In genomic region chr8:121181285-121181884, GRCm38 (mm10) we compare ENCODE assay signal across 10 mouse cellular contexts. TPM values are rescaled to one million over a fixed set of nuclear protein-coding genes. Genes with fewer than 3 reads are reported as not detected.
DNase-seq lines count a peak whose midpoint lies in the region; ATAC-seq and TF ChIP-seq lines count a peak whose summit lies in the region.
"Had no signal": no experiment of that assay in that cellular context is flagged by ENCODE, and none has a peak within 500 bp of the region (broad histone marks: within the 10 kb centered on the region; RNA-seq: fewer than 3 reads in every experiment).

No protein-coding gene starts in this region.

- peak; percentile 40; the same call in 1 of the 2 replicates for ATAC-seq in lung, embryonic 14.5 days (ENCODE audit: insufficient read depth)
- ATAC-seq in forebrain, embryonic 16.5 days, result 0 out of 2 replicates have a peak, but pooled peaks have one; percentile 15
- ATAC-seq in neural tube, embryonic 15.5 days (ENCODE audit: low FRiP score), result no peak

- intact Hi-C loops in heart, postnatal 36 days (cut with DNase I), result no loop called here

- no peak overlapping the region for H3K4me3 ChIP-seq in lung, embryonic 14.5 days (ENCODE audit: low read depth, low read length)
- no peak overlapping the region for H3K4me3 ChIP-seq in forebrain, embryonic 16.5 days (replicated peaks; ENCODE audit: low read length)
- no peak overlapping the region for H3K4me3 ChIP-seq in neural tube, embryonic 15.5 days (replicated peaks)

- TF ChIP-seq CTCF in lung, embryonic 14.5 days (IDR thresholded peaks at IDR 0.05; ENCODE audit: low read depth), result no peak

- peaks cover 4% of the 10 kb centered on the region; the same call in 1 of the 2 replicates for H3K4me1 ChIP-seq in lung, embryonic 14.5 days (ENCODE audit: insufficient read depth)
- peaks cover 9% of the 10 kb centered on the region for H3K4me1 ChIP-seq in forebrain, embryonic 16.5 days (replicated peaks; ENCODE audit: control insufficient read depth, insufficient read depth, low read length)
- peaks cover 15% of the 10 kb centered on the region for H3K4me1 ChIP-seq in neural tube, embryonic 15.5 days

- H3K36me3 ChIP-seq in lung, embryonic 14.5 days (ENCODE audit: insufficient read depth), result no peaks in the 10 kb centered on the region
- H3K36me3 ChIP-seq in forebrain, embryonic 16.5 days (ENCODE audit: control insufficient read depth, insufficient read depth), result no peaks in the 10 kb centered on the region
- no peaks in the 10 kb centered on the region for H3K36me3 ChIP-seq in neural tube, embryonic 15.5 days

- WGBS in lung, embryonic 14.5 days, result 50% methylated on average over 10 of the region's 10 CpGs
- 73% methylated on average over 10 of the region's 10 CpGs for WGBS in forebrain, embryonic 16.5 days
- 42% methylated on average over 10 of the region's 10 CpGs for WGBS in neural tube, embryonic 15.5 days

- H3K27me3 ChIP-seq in lung, embryonic 14.5 days (ENCODE audit: insufficient read depth, low read length), result no peaks in the 10 kb centered on the region
- no peaks in the 10 kb centered on the region for H3K27me3 ChIP-seq in forebrain, embryonic 16.5 days (replicated peaks; ENCODE audit: control insufficient read depth, insufficient read depth, low read length)
- H3K27me3 ChIP-seq in neural tube, embryonic 15.5 days (replicated peaks), result peaks cover 7% of the 10 kb centered on the region

- peak overlapping the region; percentile 13; the same call in 1 of the 2 replicates for H3K4me2 ChIP-seq in lung, embryonic 14.5 days
- H3K4me2 ChIP-seq in forebrain, embryonic 16.5 days (ENCODE audit: low read length), result no peak overlapping the region
- peak overlapping the region; percentile 30; the same call in 1 of the 2 replicates for H3K4me2 ChIP-seq in neural tube, embryonic 15.5 days

- no peaks in the 10 kb centered on the region for H3K9me3 ChIP-seq in lung, embryonic 14.5 days (ENCODE audit: low read depth, low read length)
- no peaks in the 10 kb centered on the region for H3K9me3 ChIP-seq in forebrain, embryonic 16.5 days (ENCODE audit: control insufficient read depth, low read length)
- H3K9me3 ChIP-seq in neural tube, embryonic 15.5 days (replicated peaks), result no peaks in the 10 kb centered on the region

- no peak overlapping the region for H3K9ac ChIP-seq in lung, embryonic 14.5 days
- H3K9ac ChIP-seq in forebrain, embryonic 16.5 days (replicated peaks; ENCODE audit: low read depth, low read length), result no peak overlapping the region
- H3K9ac ChIP-seq in neural tube, embryonic 15.5 days (replicated peaks), result no peak overlapping the region

- H3K27ac ChIP-seq in lung, embryonic 14.5 days (ENCODE audit: low read depth), result peak overlapping the region; percentile 56; the same call in 1 of the 2 replicates
- H3K27ac ChIP-seq in forebrain, embryonic 16.5 days (ENCODE audit: low read length), result peak overlapping the region; percentile 31; the same call in 1 of the 2 replicates
- no peak overlapping the region for H3K27ac ChIP-seq in neural tube, embryonic 15.5 days (replicated peaks)

- peak; percentile 74 for DNase-seq in lung, embryonic 14.5 days
- no peak for DNase-seq in lung, postnatal 25 days (ENCODE audit: low spot score)
- DNase-seq in heart, postnatal 36 days, result peak; percentile 42 to 53
- no peak for DNase-seq in right cerebral cortex, adult 18-20 months
- DNase-seq in layer of hippocampus, postnatal 25 days (ENCODE audit: extremely low spot score in 1 of 2, low spot score in 1 of 2), result no peak
- DNase-seq: adrenal gland, postnatal 25 days; thymus, postnatal 4 days had no signal

RNA-seq across cellular contexts. Expression of gene Foxl1, which starts 53.6 kb away (rescaled TPM):
- 6.8 and 7.9 TPM in 2 replicates for polyA plus RNA-seq in lung, embryonic 14.5 days (2014; fragmentation: Nextera tagmentation; extraction: Ambion mirVana)
- polyA plus RNA-seq in forebrain, embryonic 16.5 days (2015; fragmentation: Nextera tagmentation; extraction: Ambion mirVana), result 0.15 TPM in 1 of 2 replicates, not detected in the other
- total RNA-seq in heart, postnatal 36 days (2021), result under 1 TPM in 1 of 2 experiments, not detected in 1; 0.14 TPM
- polyA plus RNA-seq in neural tube, embryonic 15.5 days (2015; fragmentation: Nextera tagmentation; extraction: Ambion mirVana), result 0.15 and 0.51 TPM in 2 replicates
- total RNA-seq in layer of hippocampus, postnatal 25 days (2021), result not detected
- total RNA-seq: megakaryocyte progenitor cell, adult 5-6 weeks had no signal

Comparison
In these comparisons a context has a peak if more than half of its experiments do, and no peak if none do; other contexts are left out.
1. DNase-seq: peak in lung, embryonic 14.5 days (single experiment) and heart, postnatal 36 days (2 of 2); none in lung, postnatal 25 days (single experiment), right cerebral cortex, adult 18-20 months (single experiment) and layer of hippocampus, postnatal 25 days (0 of 2).